Mouse (Mus musculus): Measurements from ENCODE around the gene Trafd1.

The Trafd1 gene

GRCm38 (mm10) chr5:121329333-121330058 is 55.9 kb downstream of the Trafd1 start:
- DNase-seq: no peak

DNA sequence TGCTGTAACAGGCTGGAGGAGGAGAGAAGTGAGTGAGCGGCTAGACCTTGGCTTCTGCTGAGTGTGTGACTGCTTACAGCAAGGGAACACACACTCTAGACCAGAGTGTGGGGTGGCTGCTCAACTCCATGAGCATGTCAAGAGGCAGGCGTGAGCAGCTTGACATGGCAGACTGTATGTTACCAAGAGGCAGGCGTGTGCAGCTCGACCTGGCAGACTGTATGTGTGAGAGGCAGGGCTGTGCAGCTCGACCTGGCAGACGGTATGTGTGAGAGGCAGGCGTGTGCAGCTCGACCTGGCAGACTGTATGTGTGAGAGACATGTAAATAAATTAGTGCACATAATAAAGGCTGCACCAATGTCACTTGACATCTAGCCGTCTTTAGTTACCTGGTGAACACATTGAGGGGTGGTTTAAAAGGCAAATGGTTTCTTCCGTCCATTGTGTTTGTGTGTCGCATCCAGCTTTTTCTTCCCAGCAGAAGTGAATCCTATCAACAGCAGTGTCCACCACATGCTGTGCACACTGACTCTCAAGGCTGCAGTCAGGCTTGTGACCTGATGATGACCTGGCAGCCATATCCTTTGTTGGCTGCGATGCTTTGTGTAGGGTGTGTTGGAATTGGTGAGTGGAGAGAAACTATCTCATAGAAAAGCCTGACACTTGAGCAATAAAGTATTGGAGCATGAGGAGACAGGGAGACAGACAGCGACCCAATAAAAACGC is 59.2 kb downstream of the Trafd1 start:
- DNase-seq: no peak
